Mouse (Mus musculus): ENCODE data around the gene Sphk2.

- TF ChIP-seq CTCF (IDR thresholded peaks at IDR 0.05; ENCODE audit: borderline replicate concordance, control insufficient read depth, extremely low read depth, insufficient read depth, low read length, poor library complexity), result no peak
- TF ChIP-seq POLR2A (IDR thresholded peaks at IDR 0.05; ENCODE audit: control insufficient read depth, extremely low read depth, insufficient read depth, low read length, poor library complexity), result no peak
Measured at GRCm38 (mm10) chr7:45689800-45690199, 28.0 kb downstream of the Sphk2 start.

All from thymus, adult 2 months (tissue).